Mouse (Mus musculus) liver, adult 2 months (tissue): Measurements from ENCODE around the gene Senp5.
A peak's percentile ranks its signal among the peaks of the same experiment; 100 is the strongest.

ENCODE experiments used
- CTCF ChIP-seq: fragments of 200-500 bp; IDR thresholded peaks from 2 replicates; pipeline ENCODE4 v1.5.1; 2011; ENCODE audit warnings: low read depth, low read length, control low read depth
- POLR2A ChIP-seq: fragments of 200-500 bp; IDR thresholded peaks from 2 replicates; pipeline ENCODE4 v1.6.1; 2011; ENCODE audit warnings: low read length, control low read depth; ENCODE audit not compliant: insufficient read depth; ENCODE audit errors: extremely low read depth

- TF ChIP-seq CTCF, result peak; percentile 43
- TF ChIP-seq POLR2A, result no peak
These were observed 6.8 kb upstream of the Senp5 start for GRCm38 (mm10) chr16:32009913-32010312.
